Mouse (Mus musculus) left cerebral cortex, adult 11 months (tissue): ENCODE results near the gene Unc79.

Experiments used
- DNase-seq: peaks from one replicate; pipeline ENCODE4 v3.0.0; 2022; ENCODE audit warnings: low spot score

Gene Unc79

DNA sequence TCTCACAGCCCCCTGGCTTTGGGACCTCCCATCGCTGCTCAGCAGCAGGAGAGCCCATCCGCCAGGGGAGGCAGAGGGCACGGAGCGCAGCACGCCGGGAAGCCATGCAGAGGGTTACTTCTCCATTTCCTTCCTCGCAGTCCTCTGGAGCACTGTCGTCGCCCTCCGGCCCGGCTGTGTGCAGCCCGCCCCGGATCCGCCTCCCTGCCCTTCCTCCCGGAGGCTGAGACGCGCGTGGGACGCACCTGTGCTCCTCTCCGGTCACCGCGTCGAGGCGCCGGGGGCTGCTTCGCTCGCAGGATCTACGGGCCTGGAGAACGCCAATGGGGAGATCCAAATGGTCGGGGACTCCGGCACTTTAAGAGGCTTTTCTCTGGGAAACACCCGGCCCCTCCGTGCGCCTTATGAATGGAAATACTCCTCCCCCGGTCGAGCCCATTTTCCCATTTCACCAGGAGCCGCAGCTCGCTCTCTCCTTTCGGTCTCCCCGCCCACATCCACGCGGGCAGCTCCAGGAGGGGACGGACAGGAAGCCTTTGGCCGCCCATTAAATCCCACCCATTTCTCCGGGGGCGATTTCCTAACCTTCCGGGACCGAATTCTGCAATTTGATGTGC, at the start of gene Unc79:
Unc79 (plus strand) TSS at position 82 of the 617 bp plus-strand sequence.
- DNase-seq = peak; percentile 75

DNA sequence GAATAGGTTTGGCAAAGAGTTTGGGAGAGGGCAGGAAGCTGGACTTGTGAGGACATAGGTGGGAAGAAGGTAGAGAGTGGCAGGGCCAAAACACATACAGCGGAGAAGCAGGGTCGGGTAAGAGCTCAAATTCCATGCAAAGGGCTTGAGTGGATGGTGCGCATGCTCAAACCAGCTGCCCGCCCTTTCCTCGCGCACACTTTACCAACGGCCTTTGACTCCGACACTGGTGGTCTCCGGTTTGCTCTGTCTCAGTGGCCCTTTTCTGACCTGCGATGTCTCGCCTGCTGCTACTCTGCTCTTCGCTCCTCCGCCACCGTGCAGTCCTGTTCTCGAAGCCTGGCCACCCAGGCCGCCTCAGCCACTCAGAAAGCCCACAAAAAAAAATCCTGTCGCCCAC, 49.6 kb upstream of the Unc79 start, which contains the start of gene Cox8c:
Cox8c (plus strand) TSS at position 226 of the 400 bp plus-strand sequence.
- DNase-seq = no peak

- no peak for DNase-seq
These were observed 40.5 kb upstream of the Unc79 start for GRCm38 (mm10) chr12:102908191-102908590.

GRCm38 (mm10) chr12:102916073-102916472, 32.6 kb upstream of the Unc79 start:
- no peak for DNase-seq

DNA sequence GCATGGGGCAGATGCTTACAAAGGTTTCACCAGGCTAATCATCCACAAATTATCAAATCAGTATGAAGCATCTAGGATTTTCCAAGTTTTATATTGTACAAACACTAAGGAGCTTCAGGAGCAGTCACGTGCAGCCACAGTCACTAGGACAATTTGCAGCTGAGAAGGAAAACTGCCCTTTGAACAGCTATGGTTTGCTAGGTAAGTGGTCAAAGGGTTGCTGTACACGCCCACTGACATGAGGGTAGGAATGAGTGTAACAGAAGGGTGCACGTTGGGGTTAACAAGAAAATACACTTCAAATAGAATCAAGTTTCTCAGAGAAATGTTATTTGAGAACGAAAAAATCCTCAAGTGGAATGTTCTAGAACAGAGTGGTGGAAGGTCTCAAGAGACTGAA, 18.9 kb upstream of the Unc79 start:
- no peak for DNase-seq

DNA sequence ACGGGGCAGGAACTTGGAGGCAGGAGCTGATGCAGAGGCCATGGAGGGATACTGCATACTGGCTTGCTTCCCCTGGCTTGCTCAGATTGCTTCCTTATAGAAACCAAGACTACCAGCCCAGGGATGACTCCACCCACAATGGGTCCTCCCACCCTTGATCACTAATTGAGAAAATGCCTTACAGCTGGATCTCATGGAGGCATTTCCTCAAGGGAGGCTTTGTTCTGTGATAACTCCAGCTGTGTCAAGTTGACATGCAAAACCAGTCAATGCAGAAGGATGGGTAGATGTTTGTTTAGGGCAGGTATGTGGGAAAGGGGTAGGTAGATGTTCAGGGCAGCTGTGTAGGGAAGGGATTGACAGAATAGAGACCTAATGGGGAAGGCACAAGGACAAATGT, 18.3 kb upstream of the Unc79 start:
- no peak for DNase-seq

GRCm38 (mm10) chr12:102930789-102931188, 17.9 kb upstream of the Unc79 start:
- DNase-seq = no peak

DNA sequence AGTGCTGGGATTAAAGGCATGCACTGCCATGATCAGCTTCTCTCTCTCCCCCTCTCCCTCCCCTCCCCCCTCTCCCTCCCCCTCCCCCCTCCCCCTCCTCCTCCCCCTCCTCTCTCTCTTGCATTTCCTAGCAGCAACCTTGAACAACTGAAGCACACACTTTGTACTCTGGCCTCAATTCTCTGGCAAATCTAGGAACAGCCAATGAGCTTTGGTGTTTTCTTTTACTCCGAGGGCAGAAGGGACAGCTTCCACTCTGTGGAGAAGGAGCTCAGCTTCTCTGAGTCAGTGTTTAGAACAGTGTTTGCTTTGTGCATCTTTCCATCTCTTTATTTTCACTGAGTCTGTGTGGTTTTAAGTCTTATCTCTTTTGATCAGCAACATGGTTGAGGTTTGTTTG, 12.8 kb upstream of the Unc79 start:
- no peak for DNase-seq

DNA sequence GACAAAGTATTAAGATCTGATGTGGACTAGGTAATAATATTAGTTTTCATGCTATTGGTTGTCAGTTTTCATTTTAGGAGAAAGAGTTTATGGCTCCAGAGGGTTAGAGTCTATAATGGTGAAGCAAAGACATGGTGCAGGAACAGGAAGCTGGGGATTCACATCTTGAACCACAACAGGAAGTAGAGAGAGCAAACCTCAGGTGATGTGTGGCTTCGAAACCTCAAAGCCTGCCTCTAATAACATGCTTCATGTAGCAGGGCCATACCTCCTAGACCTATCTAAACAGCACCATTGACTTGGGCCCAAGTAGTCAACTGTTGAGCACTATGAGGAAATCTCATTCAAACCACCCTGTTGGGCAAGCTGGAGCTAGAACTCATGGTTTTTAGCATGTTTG, 3.1 kb upstream of the Unc79 start:
- DNase-seq = no peak

- no peak for DNase-seq
These were observed 833 bp upstream of the Unc79 start for GRCm38 (mm10) chr12:102947826-102948225.

GRCm38 (mm10) chr12:102949395-102950208, 943 bp downstream of the Unc79 start:
- peak; percentile 52 for DNase-seq

DNA sequence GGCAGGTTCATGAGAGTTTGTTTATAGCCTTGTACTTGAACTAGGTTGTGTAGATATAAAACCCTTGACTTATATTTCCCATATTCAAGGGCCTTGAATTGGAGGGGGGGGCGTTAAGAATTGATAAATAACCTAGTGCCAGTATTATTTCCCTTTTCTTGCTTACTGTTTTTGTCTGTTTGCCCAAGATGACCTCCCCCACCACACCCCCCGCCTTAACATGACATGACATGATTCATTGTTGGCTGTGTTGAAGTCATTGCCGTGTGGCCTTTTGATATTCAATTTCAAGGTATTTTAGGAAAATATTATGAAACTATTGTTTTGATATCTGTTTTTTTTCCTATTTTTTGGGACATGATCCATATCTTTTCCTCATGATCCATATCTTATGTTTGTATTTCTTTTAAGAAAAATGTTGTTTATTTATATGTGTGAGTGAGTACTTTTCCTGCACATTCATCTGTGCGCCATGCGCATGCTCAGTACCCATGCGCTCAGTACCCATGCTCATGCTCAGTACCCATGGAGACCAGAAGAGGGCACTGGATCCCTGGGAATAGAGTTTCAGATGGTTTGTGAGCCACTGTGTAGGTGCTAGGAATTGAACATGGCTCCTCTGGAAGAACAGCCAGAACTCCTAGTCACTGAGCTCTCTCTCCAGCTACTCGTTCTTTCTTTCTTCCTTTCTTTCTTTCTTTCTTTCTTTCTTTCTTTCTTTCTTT, 11.6 kb downstream of the Unc79 start:
- DNase-seq = no peak

- no peak for DNase-seq
These were observed 12.4 kb downstream of the Unc79 start for GRCm38 (mm10) chr12:102961066-102961465.

GRCm38 (mm10) chr12:102964486-102964885, 15.8 kb downstream of the Unc79 start:
- no peak for DNase-seq

DNA sequence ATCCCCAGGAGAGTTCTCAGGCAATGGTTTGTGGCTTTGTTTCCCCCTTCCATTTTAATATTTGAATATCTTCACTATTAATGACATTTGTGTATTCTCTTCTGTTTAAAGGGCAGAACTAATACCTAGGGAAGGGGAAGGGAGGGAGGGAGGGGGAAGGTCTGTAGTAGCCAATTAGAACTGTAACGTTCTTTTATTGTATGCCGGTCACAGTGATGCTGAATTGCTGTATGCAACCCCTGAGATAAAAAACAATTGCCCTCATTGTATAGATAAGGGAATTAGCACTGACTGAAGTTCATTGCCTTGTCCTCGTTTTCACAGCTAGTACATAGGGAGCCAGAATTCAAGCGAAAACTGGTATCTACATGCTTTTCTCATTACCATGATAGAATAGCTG, 31.9 kb downstream of the Unc79 start:
- DNase-seq = no peak

DNA sequence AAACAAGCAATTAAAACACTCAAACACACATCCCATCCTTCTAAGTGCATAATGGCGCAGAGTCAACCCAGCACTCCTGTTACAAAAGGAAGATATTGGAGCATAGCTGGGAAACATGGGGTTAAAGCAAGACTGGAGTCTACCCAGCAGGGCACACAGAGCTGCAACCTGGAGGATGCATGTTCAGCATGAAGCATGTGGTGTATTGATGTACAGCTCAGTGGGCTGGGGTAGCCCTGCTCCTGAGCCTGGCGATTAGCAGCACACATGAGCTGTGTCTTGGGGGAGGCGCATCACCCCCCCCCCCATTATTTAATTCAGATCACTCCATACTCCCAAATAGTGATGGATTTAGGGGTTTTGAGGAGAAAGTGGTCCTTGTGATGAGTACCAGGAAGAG, 32.9 kb downstream of the Unc79 start:
- no peak for DNase-seq

DNA sequence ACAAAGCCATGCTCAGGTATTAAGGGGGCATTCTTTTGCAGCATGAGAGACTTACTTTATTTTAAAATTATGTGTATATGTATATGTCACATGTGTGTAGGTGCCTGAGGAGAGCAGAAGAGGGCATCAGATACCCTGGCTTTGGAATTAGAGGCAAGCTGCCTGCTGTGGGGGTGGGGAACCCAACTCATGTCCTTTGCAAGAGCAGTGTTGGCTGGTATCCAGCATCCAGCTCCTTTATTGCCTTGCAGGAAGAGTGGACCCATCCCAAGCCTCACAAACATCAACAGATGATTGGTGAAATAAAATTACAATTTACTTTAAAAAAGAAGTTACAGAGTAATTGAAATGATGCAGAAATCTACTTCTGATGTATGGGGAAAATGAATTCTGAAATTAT, 36.7 kb downstream of the Unc79 start:
- no peak for DNase-seq

DNA sequence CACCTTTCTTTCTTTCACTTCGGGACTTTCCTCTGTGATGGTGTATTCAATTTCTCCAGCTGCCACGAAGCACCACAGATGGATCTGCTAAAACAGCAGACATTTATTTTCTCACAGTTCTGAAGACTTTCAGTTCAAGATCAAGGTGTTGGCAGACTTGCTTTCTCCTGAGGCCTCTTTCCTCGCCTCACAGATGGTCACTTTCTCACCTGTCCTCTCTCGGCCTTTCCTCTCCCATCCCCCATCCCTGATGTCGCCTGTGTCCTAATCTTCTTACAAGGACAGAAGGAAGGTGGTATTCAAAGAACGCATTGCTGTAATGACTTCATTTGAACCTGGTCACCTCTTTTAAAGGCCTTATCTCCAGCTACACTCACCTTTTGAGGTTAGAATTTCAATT, 39.1 kb downstream of the Unc79 start:
- no peak for DNase-seq

GRCm38 (mm10) chr12:103008491-103008890, 59.8 kb downstream of the Unc79 start:
- no peak for DNase-seq

DNA sequence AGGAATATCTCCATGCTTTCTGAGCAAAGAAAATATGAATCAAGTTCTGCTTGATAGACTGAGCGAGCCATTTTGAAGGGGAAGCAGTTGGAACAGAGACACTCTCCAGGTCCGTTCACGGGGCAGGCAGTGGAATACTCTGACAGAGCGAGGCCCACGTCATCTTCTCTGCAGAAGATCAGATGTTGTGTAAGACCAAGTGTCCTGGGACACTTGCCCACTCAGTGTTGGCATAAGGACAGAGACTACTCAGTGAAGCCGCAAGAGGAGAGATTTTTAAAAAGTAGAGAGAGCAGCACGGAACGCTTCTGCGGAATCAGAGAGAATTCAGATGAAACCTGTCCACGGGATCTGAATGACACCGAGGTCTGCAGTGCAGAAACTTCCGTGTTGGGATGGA, 69.5 kb downstream of the Unc79 start:
- no peak for DNase-seq

- no peak for DNase-seq
These were observed 88.0 kb downstream of the Unc79 start for GRCm38 (mm10) chr12:103036692-103037091.

DNA sequence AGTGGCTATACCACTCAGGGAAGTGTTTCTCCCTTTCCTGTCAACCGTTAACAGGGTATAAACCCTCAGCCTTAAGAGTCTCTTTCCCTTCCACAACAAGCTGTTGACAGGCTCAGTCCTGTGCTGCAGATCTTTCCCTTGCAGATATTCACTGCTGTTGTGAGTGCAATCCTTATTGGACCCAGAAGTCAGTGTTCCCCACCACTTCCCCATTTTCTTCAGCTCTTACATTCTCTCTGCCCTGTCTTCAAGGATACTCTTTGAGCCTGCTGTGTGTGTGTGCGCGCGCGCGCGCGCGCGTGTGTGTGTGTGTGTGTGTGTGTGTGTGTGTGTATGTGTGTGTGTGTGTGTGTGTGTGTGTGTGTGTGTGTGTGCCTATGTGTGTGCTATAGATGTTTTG, 90.7 kb downstream of the Unc79 start:
- no peak for DNase-seq

GRCm38 (mm10) chr12:103040136-103040535, 91.5 kb downstream of the Unc79 start:
- DNase-seq = no peak
